Mouse (Mus musculus) CD8-positive naive resting alpha-beta T cell, adult 57 days (primary cell): ENCODE measurements around the gene Krt26. TPM values are rescaled to one million over a fixed set of nuclear protein-coding genes. Genes with fewer than 3 reads are reported as not detected.

Experiments
- total RNA-seq: library from RNA; stranded (reverse); gene quantifications from one replicate; pipeline ENCODE4 v1.2.4, GENCODE M21; 2023

Gene Krt26
- not detected for total RNA-seq

DNA sequence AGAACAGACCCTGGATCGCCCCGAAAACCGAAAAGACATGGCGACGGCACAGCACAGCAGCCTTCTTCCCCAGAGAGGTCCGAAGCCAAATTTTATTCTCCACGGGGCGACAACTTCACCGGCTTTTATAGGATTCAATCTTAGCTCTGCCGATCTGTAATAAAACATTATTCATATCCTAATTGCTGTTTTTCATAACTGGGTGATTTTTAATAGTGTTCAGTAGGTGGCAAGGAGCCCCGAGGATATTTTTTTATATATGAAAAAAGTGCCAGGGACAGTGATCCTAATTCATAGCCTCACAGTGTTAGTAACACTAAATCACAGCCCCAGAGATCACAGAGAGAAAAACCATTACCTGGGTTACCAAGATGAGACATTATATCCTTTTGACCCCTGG is at the start of gene Krt26:
Gene Krt26 (minus strand): TSS at position 101 of the 400 bp plus-strand sequence.

DNA sequence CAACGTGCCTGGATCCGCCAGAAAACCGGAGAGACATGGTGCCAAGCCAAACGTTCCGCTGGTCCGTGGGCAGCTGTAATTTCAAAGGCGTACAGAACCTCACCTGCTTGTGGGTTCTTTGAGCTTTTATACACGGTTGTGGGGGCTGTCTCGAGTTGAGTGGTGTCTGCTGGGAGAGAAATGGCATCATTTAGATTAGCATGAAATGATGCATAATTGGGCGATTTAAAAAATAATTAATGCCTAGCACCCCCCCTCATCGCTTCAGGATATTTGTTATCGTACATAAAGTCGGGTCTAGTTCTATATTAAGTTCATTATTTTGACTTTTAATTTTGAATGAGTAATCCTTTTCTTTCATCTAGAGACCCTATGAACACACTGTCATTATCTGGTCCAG is 37.0 kb upstream of the Krt26 start, which contains the start of gene Krt28:
Gene Krt28 (minus strand): TSS at position 101 of the 400 bp plus-strand sequence.

DNA sequence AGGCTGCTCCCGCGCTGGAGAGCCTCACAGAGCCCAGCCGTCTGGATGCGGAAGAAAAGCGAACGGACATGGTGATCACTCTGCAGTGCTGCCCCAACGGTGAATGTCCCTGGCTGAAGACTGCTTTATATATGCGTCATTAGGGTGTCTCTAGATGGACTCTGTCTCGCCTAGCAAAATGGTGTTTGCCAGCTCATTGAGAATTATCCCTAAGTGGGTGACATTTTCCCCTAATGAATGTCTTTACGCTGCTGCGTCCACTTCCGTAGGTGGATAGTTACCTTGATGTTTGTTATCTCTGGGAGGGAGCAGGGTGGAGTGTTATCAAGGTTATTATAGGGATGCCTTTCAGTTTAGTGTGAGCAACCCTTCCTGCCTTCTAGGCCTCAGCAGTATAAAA is 13.2 kb upstream of the Krt26 start, which contains the start of gene Krt27:
Gene Krt27 (minus strand): TSS at position 101 of the 400 bp plus-strand sequence.

DNA sequence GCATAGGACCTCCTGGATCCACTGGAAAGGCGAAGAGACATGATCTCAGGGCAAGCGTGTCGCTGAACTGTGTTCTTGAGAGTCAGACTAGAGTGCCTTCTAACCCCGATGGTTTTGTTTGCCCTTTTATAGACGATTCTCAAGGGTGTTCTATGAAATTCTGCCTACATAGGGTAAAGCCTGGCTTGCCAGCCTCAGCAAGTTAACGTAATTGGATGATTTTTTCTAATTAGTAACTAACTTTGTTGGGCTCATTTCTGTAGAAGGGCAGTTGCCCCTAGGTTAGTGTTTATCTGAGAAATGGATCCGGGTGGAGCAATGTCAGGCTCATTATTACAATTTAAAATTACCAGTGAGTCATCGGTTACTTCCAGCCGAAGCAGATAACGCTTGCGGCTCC is 14.9 kb downstream of the Krt26 start, which contains the start of gene Krt25:
Gene Krt25 (minus strand): TSS at position 101 of the 400 bp plus-strand sequence.

DNA sequence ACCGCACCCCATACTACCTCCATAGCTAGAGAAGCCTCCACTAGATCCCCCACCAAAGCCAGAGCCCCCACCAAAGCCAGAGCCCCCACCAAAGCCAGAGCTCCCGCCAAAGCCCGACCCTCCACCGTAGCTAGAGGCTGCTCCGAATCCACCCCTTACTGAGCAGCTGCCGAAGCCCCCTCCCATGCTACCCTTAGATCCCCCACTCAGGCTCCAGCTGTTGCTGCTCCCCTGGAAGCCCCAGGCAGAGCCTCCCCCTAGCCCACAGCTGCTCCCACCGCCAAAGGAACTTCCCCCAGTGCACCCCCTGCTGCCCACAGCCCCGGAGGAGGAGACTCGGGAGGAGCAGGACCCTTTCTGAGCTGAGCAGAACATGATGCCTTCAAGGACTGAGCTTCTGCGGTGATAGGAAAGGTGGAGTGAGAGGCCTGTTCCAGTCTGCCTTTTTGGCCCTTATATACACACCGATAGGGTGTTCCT is 52.9 kb downstream of the Krt26 start, which contains the start of gene Krt24:
Gene Krt24 (minus strand): TSS at position 430 of the 480 bp plus-strand sequence.

Other genes starting within 250 kb of the Krt26 start
- not detected for gene Tns4, start 248.7 kb downstream of the Krt26 start, total RNA-seq
- gene Ccr7, start 182.9 kb downstream of the Krt26 start, total RNA-seq: 1,542 TPM
- gene Smarce1, start 106.9 kb downstream of the Krt26 start, total RNA-seq: 128 TPM
- gene Krt222, start 93.9 kb downstream of the Krt26 start, total RNA-seq: not detected
- not detected for gene Krt24, start 52.7 kb downstream of the Krt26 start, total RNA-seq
- not detected for gene Krt25, start 15.0 kb downstream of the Krt26 start, total RNA-seq
- gene Krt27, start 13.1 kb upstream of the Krt26 start, total RNA-seq: not detected
- not detected for gene Krt28, start 36.9 kb upstream of the Krt26 start, total RNA-seq
- 1.4 TPM for gene Krt10, start 51.4 kb upstream of the Krt26 start, total RNA-seq
- not detected for gene Krt12, start 84.3 kb upstream of the Krt26 start, total RNA-seq
- not detected for gene Krt20, start 100.2 kb upstream of the Krt26 start, total RNA-seq
- gene Krt23, start 155.2 kb upstream of the Krt26 start, total RNA-seq: not detected
- gene Krt39, start 183.4 kb upstream of the Krt26 start, total RNA-seq: not detected
- not detected for gene Krt40, start 205.2 kb upstream of the Krt26 start, total RNA-seq
- not detected for gene Krtap3-3, start 212.9 kb upstream of the Krt26 start, total RNA-seq
- not detected for gene Krtap3-2, start 218.9 kb upstream of the Krt26 start, total RNA-seq
- gene Gm11939, start 221.5 kb upstream of the Krt26 start, total RNA-seq: not detected
- gene Krtap3-1, start 228.7 kb upstream of the Krt26 start, total RNA-seq: not detected
- not detected for gene Krtap1-5, start 243.1 kb upstream of the Krt26 start, total RNA-seq
- gene Krtap1-4, start 245.7 kb upstream of the Krt26 start, total RNA-seq: not detected